Mouse (Mus musculus) MN1 (cell line): ENCODE results near the gene Aanat.
"Not testable (repeated sequence)": the region's sequence is repeated elsewhere in the genome, so short reads cannot be mapped to it uniquely, and the experiment has no call there.

Source experiments
- DNase-seq: peaks from one replicate; pipeline ENCODE4 v3.0.0-alpha.2; 2016; ENCODE audit warnings: low spot score

Aanat gene

GRCm38 (mm10) chr11:116611168-116611567, 24.9 kb downstream of the Aanat start:
- not testable (repeated sequence) for DNase-seq

GRCm38 (mm10) chr11:116611883-116612282, 25.7 kb downstream of the Aanat start:
- DNase-seq, result no peak

- no peak for DNase-seq
Measured at GRCm38 (mm10) chr11:116612554-116612953, 26.3 kb downstream of the Aanat start.

- no peak for DNase-seq
Measured at GRCm38 (mm10) chr11:116613234-116613633, 27.0 kb downstream of the Aanat start.

GRCm38 (mm10) chr11:116615735-116616437, 29.7 kb downstream of the Aanat start:
- DNase-seq, result no peak

GRCm38 (mm10) chr11:116616438-116617118, 30.3 kb downstream of the Aanat start:
- DNase-seq, result no peak

- DNase-seq, result no peak
Measured at GRCm38 (mm10) chr11:116617641-116618040, 31.4 kb downstream of the Aanat start.

GRCm38 (mm10) chr11:116618666-116619065, 32.4 kb downstream of the Aanat start:
- DNase-seq, result no peak

GRCm38 (mm10) chr11:116619156-116619555, 32.9 kb downstream of the Aanat start:
- no peak for DNase-seq

- no peak for DNase-seq
Measured at GRCm38 (mm10) chr11:116619561-116619960, 33.3 kb downstream of the Aanat start.

- no peak for DNase-seq
Measured at GRCm38 (mm10) chr11:116620073-116620472, 33.8 kb downstream of the Aanat start.

- no peak for DNase-seq
Measured at GRCm38 (mm10) chr11:116620559-116621253, 34.5 kb downstream of the Aanat start.

GRCm38 (mm10) chr11:116621258-116621704, 35.0 kb downstream of the Aanat start:
- DNase-seq, result peak; percentile 91

- no peak for DNase-seq
Measured at GRCm38 (mm10) chr11:116623281-116624124, 37.3 kb downstream of the Aanat start.

- no peak for DNase-seq
Measured at GRCm38 (mm10) chr11:116624131-116624832, 38.0 kb downstream of the Aanat start.

- no peak for DNase-seq
Measured at GRCm38 (mm10) chr11:116625081-116626000, 39.1 kb downstream of the Aanat start.

- peak; percentile 49 for DNase-seq
Measured at GRCm38 (mm10) chr11:116626299-116627071, 40.3 kb downstream of the Aanat start, which contains the start of gene Rhbdf2. Gene Rhbdf2, minus strand, starts transcription at chr11:116627019.

GRCm38 (mm10) chr11:116627072-116628020, 41.1 kb downstream of the Aanat start:
- no peak for DNase-seq
